Mouse (Mus musculus): Measurements from ENCODE around the gene Vapa.

Gene Vapa

GRCm38 (mm10) chr17:65625563-65625962, 12.2 kb upstream of the Vapa start:
- DNase-seq (ENCODE audit: low read depth): no peak

- no peak for DNase-seq (ENCODE audit: low read depth)
Measured at GRCm38 (mm10) chr17:65623130-65623529, 9.8 kb upstream of the Vapa start.

GRCm38 (mm10) chr17:65618431-65618830, 5.1 kb upstream of the Vapa start:
- peak; percentile 48 for DNase-seq (ENCODE audit: low read depth)

- DNase-seq (ENCODE audit: low read depth): no peak
Measured at GRCm38 (mm10) chr17:65615678-65616077, 2.3 kb upstream of the Vapa start.

GRCm38 (mm10) chr17:65614431-65614830, 1.1 kb upstream of the Vapa start:
- DNase-seq (ENCODE audit: low read depth): no peak

GRCm38 (mm10) chr17:65613142-65613462, 253 bp downstream of the Vapa start:
- DNase-seq (ENCODE audit: low read depth): no peak

GRCm38 (mm10) chr17:65612391-65613141, 789 bp downstream of the Vapa start:
- peak; percentile 55 for DNase-seq (ENCODE audit: low read depth)

- peak; percentile 40 for DNase-seq (ENCODE audit: low read depth)
Measured at GRCm38 (mm10) chr17:65611721-65612120, 1.6 kb downstream of the Vapa start.

- no peak for DNase-seq (ENCODE audit: low read depth)
Measured at GRCm38 (mm10) chr17:65608743-65609142, 4.6 kb downstream of the Vapa start.

- no peak for DNase-seq (ENCODE audit: low read depth)
Measured at GRCm38 (mm10) chr17:65608312-65608687, 5.1 kb downstream of the Vapa start.

GRCm38 (mm10) chr17:65607574-65608311, 5.6 kb downstream of the Vapa start:
- DNase-seq (ENCODE audit: low read depth): no peak

- no peak for DNase-seq (ENCODE audit: low read depth)
Measured at GRCm38 (mm10) chr17:65606014-65606413, 7.3 kb downstream of the Vapa start.

GRCm38 (mm10) chr17:65604892-65605291, 8.5 kb downstream of the Vapa start:
- DNase-seq (ENCODE audit: low read depth): no peak

- DNase-seq (ENCODE audit: low read depth): no peak
Measured at GRCm38 (mm10) chr17:65604315-65604714, 9.0 kb downstream of the Vapa start.

- DNase-seq (ENCODE audit: low read depth): no peak
Measured at GRCm38 (mm10) chr17:65597857-65598486, 15.4 kb downstream of the Vapa start.

- no peak for DNase-seq (ENCODE audit: low read depth)
Measured at GRCm38 (mm10) chr17:65594687-65595086, 18.7 kb downstream of the Vapa start.

- DNase-seq (ENCODE audit: low read depth): no peak
Measured at GRCm38 (mm10) chr17:65586892-65587291, 26.5 kb downstream of the Vapa start.

- DNase-seq (ENCODE audit: low read depth): no peak
Measured at GRCm38 (mm10) chr17:65581440-65581839, 31.9 kb downstream of the Vapa start.

- DNase-seq (ENCODE audit: low read depth): no peak
Measured at GRCm38 (mm10) chr17:65579766-65580165, 33.6 kb downstream of the Vapa start.

GRCm38 (mm10) chr17:65575339-65575738, 38.0 kb downstream of the Vapa start:
- DNase-seq (ENCODE audit: low read depth): peak; percentile 77

- DNase-seq (ENCODE audit: low read depth): no peak
Measured at GRCm38 (mm10) chr17:65574850-65575249, 38.5 kb downstream of the Vapa start.

GRCm38 (mm10) chr17:65571866-65572265, 41.5 kb downstream of the Vapa start:
- DNase-seq (ENCODE audit: low read depth): no peak

- DNase-seq (ENCODE audit: low read depth): no peak
Measured at GRCm38 (mm10) chr17:65571466-65571865, 41.9 kb downstream of the Vapa start.
